Mouse (Mus musculus) MEL (cell line): ENCODE data around the gene Ddx60. TPM values are rescaled to one million over a fixed set of nuclear protein-coding genes. Genes with fewer than 3 reads are reported as not detected.

Experiments
- DNase-seq: peaks from one replicate; pipeline ENCODE4 v3.0.0; 2011; ENCODE audit warnings: low read depth, low spot score
- H3K27ac ChIP-seq: 2 replicates; pipeline ENCODE4 v1.5.1; 2012; ENCODE audit warnings: low read depth, mild to moderate bottlenecking, control low read depth, low read length, moderate library complexity; ENCODE audit not compliant: control insufficient read depth
- H3K27me3 ChIP-seq, 2 experiments: fragments of 150-350 bp in 1 of 2; sonication (generic) in 1 of 2; 2 replicates each; pipeline ENCODE4 v1.6.1; 2012; ENCODE audit warnings: low read length in 2 of 2, mild to moderate bottlenecking in 2 of 2, improper control_type of control experiment in 1 of 2, moderate library complexity in 1 of 2; ENCODE audit not compliant: insufficient read depth in 2 of 2, control insufficient read depth in 1 of 2
- H3K36me3 ChIP-seq, 2 experiments: 2 replicates each; pipeline ENCODE4 v1.6.1; 2012 to 2014; ENCODE audit warnings: low read length in 2 of 2, improper control_type of control experiment in 1 of 2, inconsistent platforms in 1 of 2, mild to moderate bottlenecking in 1 of 2; ENCODE audit not compliant: insufficient read depth in 2 of 2, control insufficient read depth in 1 of 2
- H3K4me1 ChIP-seq, 2 experiments: fragments of 150-350 bp in 1 of 2; sonication (generic) in 1 of 2; 2 replicates each; pipeline ENCODE4 v1.6.1; 2012; ENCODE audit warnings: low read length in 2 of 2, improper control_type of control experiment in 1 of 2, mild to moderate bottlenecking in 1 of 2; ENCODE audit not compliant: insufficient read depth in 2 of 2, control insufficient read depth in 1 of 2
- H3K4me3 ChIP-seq, 2 experiments: fragments of 150-350 bp in 1 of 2; sonication (generic) in 1 of 2; 2 replicates each; pipeline ENCODE4 v1.5.1; 2012; ENCODE audit warnings: low read depth in 2 of 2, low read length in 2 of 2, mild to moderate bottlenecking in 2 of 2, moderate library complexity in 2 of 2, control low read depth in 1 of 2, improper control_type of control experiment in 1 of 2; ENCODE audit not compliant: control insufficient read depth in 1 of 2, insufficient read depth in 1 of 2
- H3K79me2 ChIP-seq: 2 replicates; pipeline ENCODE4 v1.6.1; 2012; ENCODE audit warnings: mild to moderate bottlenecking, low read length, moderate library complexity; ENCODE audit not compliant: control insufficient read depth, poor library complexity, insufficient read depth
- H3K9ac ChIP-seq: 2 replicates; pipeline ENCODE4 v1.6.1; 2012; ENCODE audit warnings: low read depth, mild to moderate bottlenecking, control low read depth, low read length, moderate library complexity; ENCODE audit not compliant: control insufficient read depth, poor library complexity, severe bottlenecking
- H3K9me3 ChIP-seq: fragments of 150-350 bp; sonication (generic); replicated peaks from 2 replicates; pipeline ENCODE4 v1.6.1; 2012; ENCODE audit warnings: mild to moderate bottlenecking, low read length, improper control_type of control experiment, moderate library complexity; ENCODE audit not compliant: insufficient read depth
- BHLHE40 ChIP-seq: IDR thresholded peaks from 2 replicates; pipeline ENCODE4 v1.6.1; 2012; ENCODE audit warnings: low read depth, mild to moderate bottlenecking, inconsistent platforms, low read length, improper control_type of control experiment, borderline replicate concordance
- CHD1 ChIP-seq: IDR thresholded peaks from 2 replicates; pipeline ENCODE4 v1.6.1; 2012; ENCODE audit warnings: low read depth, mild to moderate bottlenecking, inconsistent platforms, low read length, improper control_type of control experiment
- CTCF ChIP-seq, 3 experiments: IDR thresholded peaks in 2 of 3; conservative IDR thresholded peaks in 1 of 3; 2 replicates each; pipeline ENCODE4 v1.5.1; 2011 to 2012; ENCODE audit warnings: low read length in 3 of 3, low read depth in 2 of 3, mild to moderate bottlenecking in 2 of 3, improper control_type of control experiment in 1 of 3, inconsistent platforms in 1 of 3, mixed read lengths in 1 of 3, moderate library complexity in 1 of 3; ENCODE audit not compliant: control insufficient read depth in 1 of 3, insufficient read depth in 1 of 3, poor library complexity in 1 of 3, severe bottlenecking in 1 of 3
- E2F4 ChIP-seq: IDR thresholded peaks from 2 replicates; pipeline ENCODE4 v1.6.1; 2011; ENCODE audit warnings: low read depth, low read length, improper control_type of control experiment, borderline replicate concordance
- ELF1 ChIP-seq: IDR thresholded peaks from 2 replicates; pipeline ENCODE4 v1.6.1; 2014; ENCODE audit warnings: low read depth, mild to moderate bottlenecking, inconsistent platforms, low read length, improper control_type of control experiment, moderate library complexity
- KAT2A ChIP-seq: conservative IDR thresholded peaks from 2 replicates; pipeline ENCODE4 v1.6.1; 2012; ENCODE audit warnings: low read depth, low read length, improper control_type of control experiment, inconsistent platforms
- MAX ChIP-seq: IDR thresholded peaks from 2 replicates; pipeline ENCODE4 v1.6.1; 2011; ENCODE audit warnings: low read length, improper control_type of control experiment
- MAZ ChIP-seq: IDR thresholded peaks from 2 replicates; pipeline ENCODE4 v1.6.1; 2012; ENCODE audit warnings: low read depth, mild to moderate bottlenecking, inconsistent platforms, low read length, improper control_type of control experiment
- MEF2A ChIP-seq: IDR thresholded peaks from 2 replicates; pipeline ENCODE4 v1.6.1; 2014; ENCODE audit warnings: low read depth, mild to moderate bottlenecking, inconsistent platforms, low read length, improper control_type of control experiment; ENCODE audit not compliant: poor library complexity, insufficient replicate concordance, severe bottlenecking; ENCODE audit errors: extremely low read depth
- MYB ChIP-seq: IDR thresholded peaks from 2 replicates; pipeline ENCODE4 v1.6.1; 2011; ENCODE audit warnings: mild to moderate bottlenecking, low read depth, low read length, improper control_type of control experiment
- MYC ChIP-seq: IDR thresholded peaks from 2 replicates; pipeline ENCODE4 v1.6.1; 2011; ENCODE audit warnings: low read depth, mild to moderate bottlenecking, low read length, improper control_type of control experiment, moderate library complexity
- NELFE ChIP-seq: IDR thresholded peaks from 2 replicates; pipeline ENCODE4 v1.6.1; 2011; ENCODE audit warnings: low read depth, low read length, improper control_type of control experiment
- NRF1 ChIP-seq: IDR thresholded peaks from 2 replicates; pipeline ENCODE4 v1.6.1; 2014; ENCODE audit warnings: low read depth, mild to moderate bottlenecking, inconsistent platforms, low read length, improper control_type of control experiment, moderate library complexity; ENCODE audit not compliant: poor library complexity, insufficient read depth, severe bottlenecking
- POLR2AphosphoS5 ChIP-seq: IDR thresholded peaks from 2 replicates; pipeline ENCODE4 v1.6.1; 2012; ENCODE audit warnings: low read depth, borderline replicate concordance, mild to moderate bottlenecking, inconsistent platforms, low read length, moderate library complexity, mixed read lengths
- RAD21 ChIP-seq: IDR thresholded peaks from 2 replicates; pipeline ENCODE4 v1.6.1; 2011; ENCODE audit warnings: mild to moderate bottlenecking, low read depth, low read length, improper control_type of control experiment
- RCOR1 ChIP-seq: IDR thresholded peaks from 2 replicates; pipeline ENCODE4 v1.6.1; 2012; ENCODE audit warnings: low read depth, mild to moderate bottlenecking, inconsistent platforms, low read length, improper control_type of control experiment
- SIN3A ChIP-seq: IDR thresholded peaks from 2 replicates; pipeline ENCODE4 v1.6.1; 2012; ENCODE audit warnings: low read length, improper control_type of control experiment, inconsistent platforms
- TBP ChIP-seq: IDR thresholded peaks from 2 replicates; pipeline ENCODE4 v1.8.0; 2011; ENCODE audit warnings: low read depth, low read length, improper control_type of control experiment
- USF1 ChIP-seq: IDR thresholded peaks from 2 replicates; pipeline ENCODE4 v1.6.1; 2014; ENCODE audit warnings: low read depth, mild to moderate bottlenecking, inconsistent platforms, low read length, improper control_type of control experiment, moderate library complexity
- USF2 ChIP-seq, 2 experiments: IDR thresholded peaks; 2 replicates each; pipeline ENCODE4 v1.6.1; 2011 to 2012; ENCODE audit warnings: improper control_type of control experiment in 2 of 2, low read length in 2 of 2, borderline replicate concordance in 1 of 2, inconsistent platforms in 1 of 2, low read depth in 1 of 2, mild to moderate bottlenecking in 1 of 2; ENCODE audit not compliant: insufficient read depth in 1 of 2
- ZC3H11A ChIP-seq: IDR thresholded peaks from 2 replicates; pipeline ENCODE4 v1.6.1; 2012; ENCODE audit warnings: low read depth, mild to moderate bottlenecking, inconsistent platforms, low read length, improper control_type of control experiment
- polyA plus RNA-seq, 2 experiments: library from polyadenylated mRNA; stranded (reverse) in 1 of 2; unstranded in 1 of 2; fragments of >175 nt in 1 of 2; fragments of >200 nt in 1 of 2; gene quantifications; 2 replicates each; pipeline versions ENCODE4 v1.2.1 to v1.2.4; 2012; ENCODE audit warnings: low replicate concordance in 2 of 2, low read depth in 1 of 2; ENCODE audit not compliant: insufficient read length in 2 of 2, insufficient read depth in 1 of 2, missing spikeins in 1 of 2
- total RNA-seq: library from RNA; depleted of rRNA; stranded (reverse); fragments of 300-350 nt; gene quantifications from 2 replicates; pipeline ENCODE4 v1.2.3, GENCODE M21; 2012

The Ddx60 gene
- total and polyA plus RNA-seq, 3 experiments = not detected

- TF ChIP-seq ZC3H11A (no peak), BHLHE40 (no peak)
Measured at GRCm38 (mm10) chr8:61992796-61993195, 64.9 kb downstream of the Ddx60 start (continued).

DNA sequence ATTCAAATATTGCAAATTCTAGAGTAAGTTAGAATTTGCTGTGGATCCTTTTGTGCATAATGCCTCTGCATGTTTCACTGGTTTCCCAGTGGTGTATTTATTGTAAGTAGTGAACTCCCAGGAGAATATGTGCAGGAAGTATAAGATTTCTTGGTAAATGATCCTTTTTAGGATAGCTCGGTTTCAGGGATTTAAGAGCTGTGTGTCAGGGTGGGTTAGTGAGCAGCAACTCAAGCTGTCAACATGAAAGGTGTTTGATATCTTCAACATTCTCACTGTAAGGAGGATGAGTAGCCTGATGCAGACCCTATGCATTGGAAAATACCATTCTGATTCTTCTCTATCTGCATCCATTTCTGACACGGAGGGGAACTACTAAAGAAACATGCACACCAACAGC lies 69.2 kb downstream of the Ddx60 start:
- Histone ChIP-seq H3K4me1 (no peaks in the 10 kb centered on the region), H3K9ac (no peak overlapping the region), H3K4me3 (no peak overlapping the region), H3K9me3 (no peaks in the 10 kb centered on the region), H3K36me3 (no peaks in the 10 kb centered on the region), H3K27me3 (no peaks in the 10 kb centered on the region), H3K27ac (no peak overlapping the region), H3K79me2 (no peaks in the 10 kb centered on the region)
- no peak for DNase-seq
- TF ChIP-seq SIN3A (no peak), E2F4 (no peak), MEF2A (no peak), ZC3H11A (no peak), MAX (no peak), ELF1 (no peak), USF1 (no peak), RAD21 (no peak), KAT2A (no peak), CHD1 (no peak), POLR2AphosphoS5 (no peak), RCOR1 (no peak), USF2 (IDR thresholded peaks at IDR 0.05; ENCODE audit: borderline replicate concordance in 1 of 2, insufficient read depth in 1 of 2, low read depth in 1 of 2, low read length in 2 of 2) (no peak), CTCF (IDR thresholded peaks at IDR 0.05 in 2 of 3, conservative IDR thresholded peaks at IDR 0.05 in 1 of 3; ENCODE audit: control insufficient read depth in 1 of 3, insufficient read depth in 1 of 3, low read depth in 2 of 3, low read length in 3 of 3, poor library complexity in 1 of 3, severe bottlenecking in 1 of 3) (no peak), NELFE (no peak), TBP (no peak), NRF1 (no peak)
- TF ChIP-seq, all 39 proteins: peak for 0

- no peaks in the 10 kb centered on the region; a peak in 1 of 4 replicates for H3K27me3 ChIP-seq
- no peaks in the 10 kb centered on the region for H3K79me2 ChIP-seq
- TF ChIP-seq MYB = no peak
- TF ChIP-seq MAZ = no peak
- TF ChIP-seq RAD21 = no peak
- TF ChIP-seq MYC = no peak
- TF ChIP-seq RCOR1 = no peak
- no peak for TF ChIP-seq ZC3H11A
- H3K9me3 ChIP-seq = no peaks in the 10 kb centered on the region
- no peak for DNase-seq
- H3K36me3 ChIP-seq = no peaks in the 10 kb centered on the region
- no peak overlapping the region for H3K27ac ChIP-seq
- no peaks in the 10 kb centered on the region for H3K4me1 ChIP-seq
- H3K9ac ChIP-seq = no peak overlapping the region
- no peak overlapping the region for H3K4me3 ChIP-seq
Measured at GRCm38 (mm10) chr8:62014166-62014565, 86.3 kb downstream of the Ddx60 start.
